In the genomic region with DNA sequence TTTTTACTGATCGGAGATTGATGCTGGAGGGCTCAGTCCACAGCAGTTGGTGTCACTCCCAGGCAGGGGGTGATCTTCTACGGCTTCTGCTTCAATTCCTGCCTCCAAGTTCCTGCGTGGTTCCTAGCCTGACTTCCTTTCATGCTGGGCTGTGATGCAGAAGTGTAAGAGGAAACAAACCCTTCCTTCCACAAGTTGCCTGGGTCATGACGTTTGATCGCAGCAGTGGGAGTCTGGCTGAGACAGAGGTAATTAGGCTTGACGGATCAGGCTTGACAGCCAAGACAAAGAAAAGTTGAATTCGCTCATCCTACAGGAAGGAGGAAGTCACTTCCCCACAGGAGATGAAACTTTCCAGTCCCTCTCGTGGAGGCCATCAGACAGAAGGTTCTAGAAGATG, we compare ENCODE assay signal across 13 mouse cellular contexts.
DNase-seq lines count a peak whose midpoint lies in the region; ATAC-seq and TF ChIP-seq lines count a peak whose summit lies in the region.
"Had no signal": no experiment of that assay in that cellular context is flagged by ENCODE, and none has a peak within 500 bp of the region (broad histone marks: within the 10 kb centered on the region; RNA-seq: fewer than 3 reads in every experiment).

No protein-coding gene starts in this region.

- H3K4me2 ChIP-seq in forebrain, embryonic 11.5 days (ENCODE audit: low read depth, low read length, severe bottlenecking): no peak overlapping the region
- H3K4me2 ChIP-seq: liver, embryonic 15.5 days; midbrain, embryonic 12.5 days had no signal

- ATAC-seq in forebrain, embryonic 11.5 days (replicated peaks; ENCODE audit: low FRiP score): no peak

- no peaks in the 10 kb centered on the region for H3K36me3 ChIP-seq in forebrain, embryonic 11.5 days (ENCODE audit: control insufficient read depth, insufficient read depth, low read length)
- no peaks in the 10 kb centered on the region for H3K36me3 ChIP-seq in forebrain, embryonic 10.5 days (replicated peaks)
- no peaks in the 10 kb centered on the region for H3K36me3 ChIP-seq in liver, adult 2 months (ENCODE audit: control insufficient read depth, insufficient read depth, low read length)
- H3K36me3 ChIP-seq: liver, embryonic 15.5 days; midbrain, embryonic 12.5 days had no signal

- 47% methylated on average over 8 of the region's 8 CpGs for WGBS in forebrain, embryonic 11.5 days
- WGBS in forebrain, embryonic 10.5 days: 50% methylated on average over 8 of the region's 8 CpGs
- 74% methylated on average over 8 of the region's 8 CpGs for WGBS in liver, adult 2 months
- WGBS in cerebellum, adult 2 months: 27% methylated on average over 8 of the region's 8 CpGs

- intact Hi-C loops in left cerebral cortex, adult 2 months (cut with DNase I): no loop called here

- H3K27ac ChIP-seq in forebrain, embryonic 11.5 days (ENCODE audit: low read depth, low read length): no peak overlapping the region
- no peak overlapping the region for H3K27ac ChIP-seq in forebrain, embryonic 10.5 days
- no peak overlapping the region for H3K27ac ChIP-seq in liver, adult 2 months (replicated peaks; ENCODE audit: insufficient read depth, low read depth, low read length)
- no peak overlapping the region for H3K27ac ChIP-seq in cerebellum, adult 2 months (ENCODE audit: insufficient read depth, low read length)
- no peak overlapping the region for H3K27ac ChIP-seq in left cerebral cortex, adult 2 months
- H3K27ac ChIP-seq: liver, embryonic 15.5 days; midbrain, embryonic 12.5 days had no signal

- peak; percentile 45 for DNase-seq in forebrain, embryonic 11.5 days (ENCODE audit: low spot score)
- DNase-seq in forebrain, embryonic 10.5 days (ENCODE audit: extremely low spot score, low spot score): no peak
- peak; percentile 18 for DNase-seq in liver, adult 2 months (ENCODE audit: extremely low read depth, low read depth, low spot score)
- DNase-seq in liver: no peak
- peak; percentile 18 for DNase-seq in thymus, postnatal 4 days
- DNase-seq in thymus, postnatal 36 days: no peak
- no peak for DNase-seq in cerebellum, adult 2 months
- DNase-seq in left cerebral cortex, adult 2 months (ENCODE audit: extremely low spot score in 1 of 2, low spot score in 2 of 2): no peak
- DNase-seq: cerebellum, postnatal 25 days; heart, postnatal 36 days; right cerebral cortex, postnatal 4 days had no signal

- TF ChIP-seq CTCF in liver, adult 2 months (IDR thresholded peaks at IDR 0.05; ENCODE audit: low read depth, low read length): no peak
- TF ChIP-seq CTCF in cerebellum, adult 2 months (IDR thresholded peaks at IDR 0.05; ENCODE audit: borderline replicate concordance, insufficient read depth, low read depth, low read length): no peak
- no peak for TF ChIP-seq CTCF in left cerebral cortex, adult 2 months (IDR thresholded peaks at IDR 0.05)

- H3K4me1 ChIP-seq in forebrain, embryonic 11.5 days (replicated peaks; ENCODE audit: control insufficient read depth, insufficient read depth, low read length): no peaks in the 10 kb centered on the region
- peaks cover 35% of the 10 kb centered on the region for H3K4me1 ChIP-seq in forebrain, embryonic 10.5 days
- peaks cover 16% of the 10 kb centered on the region for H3K4me1 ChIP-seq in liver, adult 2 months (ENCODE audit: control insufficient read depth, insufficient read depth, low read length)
- H3K4me1 ChIP-seq in cerebellum, adult 2 months (ENCODE audit: control insufficient read depth, insufficient read depth, low read length): no peaks in the 10 kb centered on the region

- H3K79me2 ChIP-seq in liver, adult 2 months (ENCODE audit: control insufficient read depth, insufficient read depth, low read length): no peaks in the 10 kb centered on the region

- no peak overlapping the region for H3K9ac ChIP-seq in forebrain, embryonic 11.5 days (ENCODE audit: low read length)
- H3K9ac ChIP-seq in liver, adult 2 months (ENCODE audit: low read depth, low read length): no peak overlapping the region
- H3K9ac ChIP-seq: liver, embryonic 15.5 days; midbrain, embryonic 12.5 days had no signal

- no peak for TF ChIP-seq POLR2A in liver, adult 2 months (IDR thresholded peaks at IDR 0.05; ENCODE audit: extremely low read depth, insufficient read depth, low read length)
- TF ChIP-seq POLR2A in cerebellum, adult 2 months (IDR thresholded peaks at IDR 0.05; ENCODE audit: borderline replicate concordance, insufficient read depth, low read length): no peak

- no peak overlapping the region for H3K4me3 ChIP-seq in forebrain, embryonic 11.5 days (ENCODE audit: low read depth, low read length)
- no peak overlapping the region for H3K4me3 ChIP-seq in forebrain, embryonic 10.5 days
- H3K4me3 ChIP-seq in liver, adult 2 months (ENCODE audit: insufficient read depth, low read depth, low read length): no peak overlapping the region
- no peak overlapping the region for H3K4me3 ChIP-seq in cerebellum, adult 2 months (replicated peaks; ENCODE audit: insufficient read depth, low read depth, low read length)
- no peak overlapping the region for H3K4me3 ChIP-seq in left cerebral cortex, adult 2 months
- H3K4me3 ChIP-seq: liver, embryonic 15.5 days; midbrain, embryonic 12.5 days had no signal

- H3K9me3 ChIP-seq in forebrain, embryonic 11.5 days (ENCODE audit: control insufficient read depth, low read length): no peaks in the 10 kb centered on the region
- H3K9me3 ChIP-seq in forebrain, embryonic 10.5 days: no peaks in the 10 kb centered on the region
- H3K9me3 ChIP-seq: liver, embryonic 15.5 days; midbrain, embryonic 12.5 days had no signal

- no peaks in the 10 kb centered on the region for H3K27me3 ChIP-seq in forebrain, embryonic 11.5 days (ENCODE audit: control insufficient read depth, insufficient read depth, low read length)
- no peaks in the 10 kb centered on the region for H3K27me3 ChIP-seq in forebrain, embryonic 10.5 days (ENCODE audit: poor library complexity, severe bottlenecking)
- no peaks in the 10 kb centered on the region for H3K27me3 ChIP-seq in liver, adult 2 months (ENCODE audit: control insufficient read depth, insufficient read depth, low read length)
- H3K27me3 ChIP-seq in cerebellum, adult 2 months (ENCODE audit: control insufficient read depth, insufficient read depth, low read length): no peaks in the 10 kb centered on the region
- H3K27me3 ChIP-seq: liver, embryonic 15.5 days; midbrain, embryonic 12.5 days had no signal

Comparison
In these comparisons a context has a peak if more than half of its experiments do, and no peak if none do; other contexts are left out.
1. DNase-seq: peak in forebrain, embryonic 11.5 days (single experiment), liver, adult 2 months (single experiment) and thymus, postnatal 4 days (single experiment); none in forebrain, embryonic 10.5 days (single experiment), liver (single experiment), thymus, postnatal 36 days (0 of 2), cerebellum, adult 2 months (0 of 2) and left cerebral cortex, adult 2 months (0 of 2).